Mouse (Mus musculus) neural tube, embryonic 11.5 days (tissue): Measurements from ENCODE around the gene Rnf19b. TPM values are rescaled to one million over a fixed set of nuclear protein-coding genes. Genes with fewer than 3 reads are reported as not detected.

Source experiments
- ATAC-seq: fragments of 200-750 bp; cut with Nextera tagmentation; 2 replicates; pipeline ENCODE4 v1.8.0; 2017; ENCODE audit warnings: moderate number of reproducible peaks, mild to moderate bottlenecking, moderate TSS enrichment, moderate library complexity; ENCODE audit not compliant: insufficient read depth, low FRiP score, low TSS enrichment
- DNase-seq: peaks from one replicate; pipeline ENCODE4 v3.0.0-alpha.2; 2015; ENCODE audit warnings: low spot score
- H3K27ac ChIP-seq: fragments of 300-500 bp; sonication (generic); 2 replicates; pipeline ENCODE4 v1.5.1; 2014; ENCODE audit warnings: low read depth, mild to moderate bottlenecking, low read length
- H3K27me3 ChIP-seq: fragments of 300-500 bp; sonication (generic); 2 replicates; pipeline ENCODE4 v1.6.1; 2014; ENCODE audit warnings: mild to moderate bottlenecking, low read length, mixed read lengths; ENCODE audit not compliant: control insufficient read depth, insufficient read depth
- H3K36me3 ChIP-seq: fragments of 300-500 bp; sonication (generic); 2 replicates; pipeline ENCODE4 v1.6.1; 2014; ENCODE audit warnings: mild to moderate bottlenecking, low read length, moderate library complexity, mixed read lengths; ENCODE audit not compliant: control insufficient read depth, insufficient read depth
- H3K4me1 ChIP-seq: fragments of 300-500 bp; sonication (generic); 2 replicates; pipeline ENCODE4 v1.6.1; 2014; ENCODE audit warnings: low read length, mixed read lengths; ENCODE audit not compliant: control insufficient read depth, insufficient read depth
- H3K4me2 ChIP-seq: fragments of 300-500 bp; sonication (generic); 2 replicates; pipeline ENCODE4 v1.6.1; 2014; ENCODE audit warnings: low read depth, mild to moderate bottlenecking, moderate library complexity
- H3K4me3 ChIP-seq: fragments of 300-500 bp; sonication (generic); 2 replicates; pipeline ENCODE4 v1.5.1; 2014; ENCODE audit warnings: low read depth, low read length
- H3K9ac ChIP-seq: fragments of 300-500 bp; sonication (generic); 2 replicates; pipeline ENCODE4 v1.6.1; 2014; ENCODE audit warnings: mild to moderate bottlenecking, low read length
- H3K9me3 ChIP-seq: fragments of 300-500 bp; sonication (generic); 2 replicates; pipeline ENCODE4 v1.6.1; 2016; ENCODE audit warnings: low read length; ENCODE audit not compliant: control insufficient read depth
- WGBS: fragments of 180-500 bp; shearing (Covaris S2); extraction: QIAGEN DNeasy Blood & Tissue Kit; methylation state at CpG from one replicate; pipeline ENCODE4 v1.1.7; 2014; 5-methylcytosine and 5-hydroxymethylcytosine counted together
- polyA plus RNA-seq: library from polyadenylated mRNA; unstranded; fragments of >200 nt; fragmentation: Nextera tagmentation; extraction: Ambion mirVana; gene quantifications from 2 replicates; pipeline ENCODE4 v1.2.1, GENCODE M21; 2014

The Rnf19b gene
- polyA plus RNA-seq = 11.8 and 13.6 TPM in 2 replicates

DNA sequence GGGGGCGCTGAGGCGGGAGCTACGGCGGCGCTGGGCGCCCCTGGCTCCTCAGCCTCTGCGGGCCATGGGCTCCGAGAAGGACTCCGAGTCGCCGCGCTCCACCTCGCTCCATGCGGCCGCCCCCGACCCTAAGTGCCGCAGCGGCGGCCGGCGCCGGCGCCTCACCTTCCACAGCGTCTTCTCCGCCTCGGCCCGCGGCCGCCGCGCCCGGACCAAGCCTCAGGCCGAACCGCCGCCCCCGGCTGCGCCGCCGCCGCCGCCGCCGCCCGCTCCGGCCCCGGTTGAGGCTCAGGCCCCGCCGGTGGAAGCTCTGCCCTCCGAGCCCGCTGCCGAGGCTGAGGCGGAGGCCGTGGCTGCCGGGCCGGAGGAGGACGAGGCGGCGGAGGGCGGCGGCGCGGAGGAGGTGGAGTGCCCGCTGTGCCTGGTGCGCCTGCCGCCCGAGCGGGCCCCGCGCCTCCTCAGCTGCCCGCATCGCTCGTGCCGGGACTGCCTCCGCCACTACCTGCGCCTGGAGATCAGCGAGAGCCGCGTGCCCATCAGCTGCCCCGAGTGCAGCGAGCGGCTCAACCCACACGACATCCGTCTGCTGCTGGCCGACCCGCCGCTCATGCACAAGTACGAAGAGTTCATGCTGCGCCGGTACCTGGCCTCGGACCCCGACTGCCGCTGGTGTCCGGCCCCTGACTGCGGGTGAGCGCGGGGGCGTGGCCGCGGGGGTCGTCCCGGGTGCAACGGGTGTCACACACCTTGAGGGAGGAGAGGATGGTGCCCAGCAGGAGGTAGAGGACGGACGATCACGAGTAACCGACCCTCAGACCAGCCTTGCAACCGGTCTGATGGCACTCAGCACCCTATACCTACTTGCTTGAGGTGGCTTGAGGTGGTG is at the start of gene Rnf19b:
Gene Rnf19b (plus strand): TSS at position 65 of the 886 bp plus-strand sequence.
- peak within 1 kb of the TSS; percentile 81 for H3K27ac ChIP-seq
- no peaks in the 10 kb centered on the region for H3K36me3 ChIP-seq
- peaks cover 9% of the 10 kb centered on the region; the same call in 1 of the 2 replicates for H3K4me1 ChIP-seq
- H3K9me3 ChIP-seq = no peaks in the 10 kb centered on the region
- H3K4me3 ChIP-seq = peak within 1 kb of the TSS; percentile 59
- DNase-seq = peak; percentile 58
- H3K27me3 ChIP-seq = no peaks in the 10 kb centered on the region
- peak; percentile 56; the same call in 1 of the 2 replicates for ATAC-seq
- under 1% methylated on average over 47 of the region's 107 CpGs for WGBS
- peak within 1 kb of the TSS; percentile 91 for H3K9ac ChIP-seq
- peak within 1 kb of the TSS; percentile 86 for H3K4me2 ChIP-seq

DNA sequence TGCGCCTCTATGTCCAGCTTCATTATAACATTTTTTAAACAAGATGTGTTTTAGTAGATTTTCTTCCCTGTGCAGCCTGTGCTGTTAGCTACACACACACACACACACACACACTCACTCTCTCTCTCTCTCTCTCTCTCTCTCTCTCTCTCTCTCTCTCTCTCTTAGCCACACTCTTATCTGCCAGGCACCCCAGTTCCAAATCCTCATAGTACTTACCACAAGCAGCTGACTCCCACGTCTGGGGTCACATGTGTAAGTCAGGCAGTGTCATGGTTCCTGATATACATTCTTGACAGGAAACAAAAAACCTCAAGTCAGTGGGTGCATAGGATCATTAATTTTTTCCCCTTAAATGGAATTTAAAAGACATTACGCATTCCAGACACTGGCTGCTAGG is 49.4 kb upstream of the Rnf19b start:
- DNase-seq = no peak
- Histone ChIP-seq H3K4me2 (no peak overlapping the region), H3K27me3 (no peaks in the 10 kb centered on the region), H3K4me3 (no peak overlapping the region), H3K27ac (no peak overlapping the region), H3K9ac (no peak overlapping the region), H3K4me1 (no peaks in the 10 kb centered on the region), H3K9me3 (no peaks in the 10 kb centered on the region), H3K36me3 (peaks cover 2% of the 10 kb centered on the region)
- WGBS = 73% methylated on average over 3 of the region's 3 CpGs
- no peak for ATAC-seq

DNA sequence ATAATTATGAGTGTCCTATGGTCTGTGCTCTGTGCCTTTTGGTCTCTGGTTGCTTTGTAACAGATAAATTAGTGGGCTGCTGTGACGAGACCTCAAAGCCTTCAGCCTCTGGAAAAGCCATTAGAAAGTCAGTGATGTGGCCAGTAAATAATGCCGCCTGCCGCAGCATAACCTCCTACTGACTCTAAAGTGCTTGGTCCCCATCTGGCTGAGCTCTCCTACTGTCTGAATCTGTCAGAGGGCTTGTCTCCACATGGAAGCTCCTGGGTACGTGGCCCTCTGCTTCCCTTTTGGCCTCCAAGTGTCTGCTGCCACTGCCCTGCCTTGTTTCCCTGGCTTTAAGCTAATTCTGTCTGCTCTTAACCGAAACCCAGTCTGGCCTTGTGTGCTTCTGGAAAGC is 48.5 kb upstream of the Rnf19b start:
- H3K9me3 ChIP-seq = no peaks in the 10 kb centered on the region
- no peaks in the 10 kb centered on the region for H3K4me1 ChIP-seq
- no peak for DNase-seq
- no peak overlapping the region for H3K4me3 ChIP-seq
- no peak for ATAC-seq
- no peak overlapping the region for H3K27ac ChIP-seq
- no peaks in the 10 kb centered on the region for H3K27me3 ChIP-seq
- H3K4me2 ChIP-seq = no peak overlapping the region
- no peak overlapping the region for H3K9ac ChIP-seq
- H3K36me3 ChIP-seq = peaks cover 2% of the 10 kb centered on the region; the same call in 1 of the 2 replicates
- WGBS = 53% methylated on average over 5 of the region's 5 CpGs

DNA sequence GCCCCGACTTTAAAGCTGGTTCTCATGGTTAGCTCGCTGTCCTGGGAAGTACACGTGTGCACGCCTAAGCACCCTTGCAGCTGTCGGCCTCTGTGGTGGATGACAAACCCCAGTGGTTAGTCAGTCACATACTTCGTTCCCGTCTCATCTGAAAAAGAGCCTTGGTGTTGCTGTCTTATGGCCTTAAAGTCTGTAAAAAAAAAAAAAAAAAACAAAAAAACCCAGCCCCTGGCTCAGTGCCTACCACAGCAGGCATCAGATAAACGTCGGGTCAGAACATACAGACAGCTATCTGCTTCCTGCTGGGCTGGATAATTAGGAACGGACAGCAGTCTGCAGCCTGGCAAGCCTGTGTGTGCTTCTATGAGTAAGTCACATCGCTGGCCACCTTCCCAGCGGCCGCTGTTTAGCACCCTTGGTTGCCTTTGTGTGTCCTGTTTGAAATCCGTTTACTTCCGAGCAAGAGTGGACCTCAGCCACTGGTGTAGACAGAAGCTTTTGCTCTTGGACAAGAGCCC is 46.4 kb upstream of the Rnf19b start:
- no peak overlapping the region for H3K27ac ChIP-seq

DNA sequence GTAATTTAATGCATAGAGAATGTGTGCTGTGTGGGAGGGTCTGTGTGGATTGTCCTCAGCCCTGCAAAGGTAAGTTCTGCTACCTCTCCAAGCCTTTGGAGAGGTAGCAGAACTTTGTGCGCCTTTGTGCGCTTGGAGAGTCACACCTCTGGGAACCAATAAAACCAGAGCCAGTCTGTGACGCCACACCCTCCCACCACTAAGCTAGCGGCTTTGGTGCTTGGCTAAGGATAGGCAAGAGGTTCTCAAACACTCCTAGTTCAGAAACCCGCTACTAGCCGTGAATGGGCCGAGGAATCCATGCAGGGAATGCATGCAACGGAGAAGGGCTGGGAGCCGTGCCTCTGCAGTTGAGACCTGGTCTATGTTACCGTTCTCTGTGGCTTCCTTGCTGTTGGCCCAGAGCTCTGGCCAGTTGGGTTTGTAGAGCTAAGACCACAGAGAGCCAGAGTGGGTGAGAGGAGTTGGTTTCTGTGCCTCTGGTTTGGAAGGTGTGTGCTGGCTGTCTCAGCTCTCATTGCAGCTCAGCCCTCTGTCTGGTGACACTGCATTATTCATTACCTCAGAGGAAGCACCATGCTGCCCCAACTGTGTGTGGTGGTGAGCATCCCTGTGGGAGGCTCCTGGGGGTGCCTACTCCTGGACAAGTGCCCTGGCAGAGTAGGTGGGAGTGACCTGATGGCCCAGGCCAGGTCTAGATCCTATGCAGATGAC is 44.8 kb upstream of the Rnf19b start:
- Histone ChIP-seq H3K9me3 (no peaks in the 10 kb centered on the region), H3K4me2 (no peak overlapping the region), H3K4me3 (no peak overlapping the region), H3K9ac (no peak overlapping the region), H3K4me1 (no peaks in the 10 kb centered on the region), H3K36me3 (no peaks in the 10 kb centered on the region; the same call in 1 of the 2 replicates), H3K27me3 (no peaks in the 10 kb centered on the region), H3K27ac (no peak overlapping the region)
- no peak for DNase-seq
- WGBS = 57% methylated on average over 10 of the region's 10 CpGs
- ATAC-seq = no peak

More for the DNA sequence above, 46.4 kb upstream of the Rnf19b start:
- H3K4me1 ChIP-seq = no peaks in the 10 kb centered on the region
- H3K9ac ChIP-seq = no peak overlapping the region
- 48% methylated on average over 15 of the region's 15 CpGs for WGBS
- ATAC-seq (no peak), DNase-seq (no peak)
- no peaks in the 10 kb centered on the region for H3K9me3 ChIP-seq
- H3K36me3 ChIP-seq = no peaks in the 10 kb centered on the region; the same call in 1 of the 2 replicates
- H3K4me3 ChIP-seq = no peak overlapping the region
- H3K4me2 ChIP-seq = no peak overlapping the region
- H3K27me3 ChIP-seq = no peaks in the 10 kb centered on the region

DNA sequence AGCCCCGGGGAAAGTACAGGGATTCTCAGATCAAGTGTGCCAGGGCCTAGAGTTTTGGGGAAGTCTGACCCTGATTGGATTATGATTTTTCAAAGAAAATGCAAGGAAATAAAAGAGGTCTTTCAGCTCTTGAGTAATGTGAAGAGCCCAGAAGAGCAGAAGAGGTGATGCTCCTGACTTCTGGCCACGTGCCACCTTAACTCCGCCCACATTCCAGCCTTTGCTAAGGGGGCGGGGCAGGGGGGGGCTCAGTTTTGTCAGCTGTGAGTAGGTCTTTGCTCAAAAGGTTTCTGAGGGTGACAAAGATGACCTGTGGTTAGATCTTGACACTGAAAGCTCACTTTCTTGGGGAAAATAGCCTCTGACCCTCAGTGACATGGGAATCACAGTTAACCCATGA is 41.7 kb upstream of the Rnf19b start:
- Histone ChIP-seq H3K4me2 (no peak overlapping the region), H3K9me3 (no peaks in the 10 kb centered on the region), H3K27ac (no peak overlapping the region), H3K9ac (no peak overlapping the region), H3K4me1 (no peaks in the 10 kb centered on the region), H3K36me3 (no peaks in the 10 kb centered on the region; the same call in 1 of the 2 replicates), H3K27me3 (no peaks in the 10 kb centered on the region), H3K4me3 (no peak overlapping the region)
- DNase-seq (no peak), ATAC-seq (no peak)
- 38% methylated on average over 4 of the region's 4 CpGs for WGBS

DNA sequence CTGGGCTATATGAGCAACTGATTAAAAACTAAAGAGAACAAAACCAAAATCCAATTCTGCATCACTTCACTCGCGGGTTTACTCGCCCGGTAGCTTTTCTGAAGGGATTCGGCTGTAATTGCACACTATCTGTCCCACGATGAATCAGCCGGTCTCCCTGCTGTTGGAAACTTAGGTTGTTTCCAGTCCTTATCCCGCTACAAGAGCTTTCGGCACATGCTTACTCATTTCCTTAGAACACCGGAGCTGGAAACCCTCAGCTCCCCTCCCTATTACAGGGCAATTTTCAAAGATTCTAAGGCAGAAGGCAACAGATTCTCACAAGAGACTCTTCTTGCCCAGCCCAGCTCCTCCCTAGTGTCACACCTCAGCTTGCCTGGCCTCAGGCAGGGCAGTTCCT is 40.9 kb upstream of the Rnf19b start:
- no peaks in the 10 kb centered on the region for H3K27me3 ChIP-seq
- no peaks in the 10 kb centered on the region for H3K9me3 ChIP-seq
- no peak overlapping the region for H3K9ac ChIP-seq
- no peaks in the 10 kb centered on the region for H3K4me1 ChIP-seq
- ATAC-seq (no peak), DNase-seq (no peak)
- no peaks in the 10 kb centered on the region for H3K36me3 ChIP-seq
- H3K27ac ChIP-seq = no peak overlapping the region
- H3K4me2 ChIP-seq = no peak overlapping the region
- no peak overlapping the region for H3K4me3 ChIP-seq
- 90% methylated on average over 10 of the region's 10 CpGs for WGBS

DNA sequence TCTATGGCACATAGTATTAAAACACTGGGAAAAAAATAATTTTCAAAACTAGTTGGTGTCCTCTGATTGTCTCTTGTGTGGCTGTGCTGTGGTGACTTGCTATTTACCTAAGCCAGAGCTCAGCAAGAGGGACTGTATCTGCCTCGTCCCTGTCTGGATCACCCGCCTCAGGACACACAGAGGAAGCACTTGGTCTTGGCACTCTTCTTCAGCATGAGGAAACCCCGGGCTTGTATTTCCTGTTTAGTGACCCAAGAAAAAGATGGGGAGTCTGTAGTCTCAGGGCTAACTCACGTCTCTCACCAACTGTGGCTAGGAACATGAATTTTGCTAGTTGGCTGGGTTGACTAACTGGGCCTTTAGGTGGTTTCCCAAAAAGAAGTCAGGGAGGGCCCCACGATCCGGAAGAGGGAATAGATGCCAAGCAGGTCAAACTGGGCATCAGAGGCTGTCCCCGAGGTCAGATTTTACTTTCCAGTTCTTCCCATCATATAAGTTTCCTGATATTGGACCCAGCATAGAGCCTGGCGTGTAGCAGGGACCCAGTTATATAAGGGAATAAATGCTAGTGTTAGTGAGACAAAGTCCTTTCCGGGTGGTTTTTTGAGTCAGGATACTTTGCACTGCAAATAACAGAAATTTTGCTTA is 39.2 kb upstream of the Rnf19b start:
- Histone ChIP-seq H3K4me1 (no peaks in the 10 kb centered on the region), H3K4me3 (no peak overlapping the region), H3K27me3 (no peaks in the 10 kb centered on the region), H3K4me2 (no peak overlapping the region), H3K9me3 (no peaks in the 10 kb centered on the region), H3K9ac (no peak overlapping the region), H3K36me3 (no peaks in the 10 kb centered on the region), H3K27ac (no peak overlapping the region)
- WGBS = 84% methylated on average over 9 of the region's 9 CpGs
- no peak for ATAC-seq
- no peak for DNase-seq
